Mouse (Mus musculus): ENCODE measurements at regions not wholly inside any gene's neighbourhood (a gene's known extent, or its start where the extent isn't known, plus 50 kb on each side); places are given as distances from the start of the nearest gene placed in this dataset.

GRCm38 (mm10) chr6:78821251-78821650 is 352.6 kb upstream of the Reg3g start:
- H3K4me1 ChIP-seq (ENCODE audit: control insufficient read depth in 1 of 2, insufficient read depth in 2 of 2, low read length in 2 of 2) = no peaks in the 10 kb centered on the region
- no peaks in the 10 kb centered on the region for H3K79me2 ChIP-seq (ENCODE audit: control insufficient read depth, insufficient read depth, low read length, poor library complexity)
- H3K27ac ChIP-seq (ENCODE audit: control insufficient read depth, low read depth, low read length) = no peak overlapping the region
- DNase-seq (ENCODE audit: low read depth, low spot score) = no peak
- no peak overlapping the region for H3K9ac ChIP-seq (ENCODE audit: control insufficient read depth, low read depth, low read length, poor library complexity, severe bottlenecking)
- no peaks in the 10 kb centered on the region for H3K36me3 ChIP-seq (ENCODE audit: control insufficient read depth in 1 of 2, insufficient read depth in 2 of 2, low read length in 2 of 2)
- no peaks in the 10 kb centered on the region for H3K9me3 ChIP-seq (replicated peaks; ENCODE audit: insufficient read depth, low read length)
- no peak overlapping the region for H3K4me3 ChIP-seq (ENCODE audit: control insufficient read depth in 1 of 2, insufficient read depth in 1 of 2, low read depth in 2 of 2, low read length in 2 of 2)
- H3K27me3 ChIP-seq (ENCODE audit: control insufficient read depth in 1 of 2, insufficient read depth in 2 of 2, low read length in 2 of 2) = no peaks in the 10 kb centered on the region
- TF ChIP-seq GABPA (IDR thresholded peaks at IDR 0.05; ENCODE audit: low read depth, low read length) = no peak
- no peak for TF ChIP-seq ZKSCAN1 (IDR thresholded peaks at IDR 0.05; ENCODE audit: low read depth, low read length)
- no peak for TF ChIP-seq USF2 (IDR thresholded peaks at IDR 0.05; ENCODE audit: borderline replicate concordance in 1 of 2, insufficient read depth in 1 of 2, low read depth in 1 of 2, low read length in 2 of 2)
- TF ChIP-seq UBTF (IDR thresholded peaks at IDR 0.05; ENCODE audit: borderline replicate concordance, insufficient read depth, low read depth, low read length) = no peak
- TF ChIP-seq RCOR1 (IDR thresholded peaks at IDR 0.05; ENCODE audit: low read depth, low read length) = no peak
- TF ChIP-seq BHLHE40 (IDR thresholded peaks at IDR 0.05; ENCODE audit: borderline replicate concordance, low read depth, low read length) = no peak
- TF ChIP-seq CHD1 (IDR thresholded peaks at IDR 0.05; ENCODE audit: low read depth, low read length) = no peak
- TF ChIP-seq USF1 (IDR thresholded peaks at IDR 0.05; ENCODE audit: low read depth, low read length) = no peak
- no peak for TF ChIP-seq POLR2AphosphoS5 (IDR thresholded peaks at IDR 0.05; ENCODE audit: borderline replicate concordance, low read depth, low read length)

- Histone ChIP-seq H3K27ac (ENCODE audit: control insufficient read depth, low read depth, low read length) (no peak overlapping the region), H3K4me1 (ENCODE audit: control insufficient read depth in 1 of 2, insufficient read depth in 2 of 2, low read length in 2 of 2) (no peaks in the 10 kb centered on the region), H3K27me3 (ENCODE audit: control insufficient read depth in 1 of 2, insufficient read depth in 2 of 2, low read length in 2 of 2) (no peaks in the 10 kb centered on the region), H3K9me3 (replicated peaks; ENCODE audit: insufficient read depth, low read length) (no peaks in the 10 kb centered on the region), H3K4me3 (ENCODE audit: control insufficient read depth in 1 of 2, insufficient read depth in 1 of 2, low read depth in 2 of 2, low read length in 2 of 2) (no peak overlapping the region), H3K9ac (ENCODE audit: control insufficient read depth, low read depth, low read length, poor library complexity, severe bottlenecking) (no peak overlapping the region), H3K36me3 (ENCODE audit: control insufficient read depth in 1 of 2, insufficient read depth in 2 of 2, low read length in 2 of 2) (no peaks in the 10 kb centered on the region), H3K79me2 (ENCODE audit: control insufficient read depth, insufficient read depth, low read length, poor library complexity) (no peaks in the 10 kb centered on the region)
- TF ChIP-seq MAX (IDR thresholded peaks at IDR 0.05; ENCODE audit: low read length) (no peak), TAL1 (IDR thresholded peaks at IDR 0.05; ENCODE audit: low read length) (no peak), TBP (IDR thresholded peaks at IDR 0.05; ENCODE audit: low read depth, low read length) (no peak), ZKSCAN1 (IDR thresholded peaks at IDR 0.05; ENCODE audit: low read depth, low read length) (no peak), GATA1 (IDR thresholded peaks at IDR 0.05; ENCODE audit: low read depth, low read length) (no peak), MAZ (IDR thresholded peaks at IDR 0.05; ENCODE audit: low read depth, low read length) (no peak), BHLHE40 (IDR thresholded peaks at IDR 0.05; ENCODE audit: borderline replicate concordance, low read depth, low read length) (no peak), RCOR1 (IDR thresholded peaks at IDR 0.05; ENCODE audit: low read depth, low read length) (no peak), HCFC1 (IDR thresholded peaks at IDR 0.05; ENCODE audit: low read depth, low read length) (no peak), NRF1 (IDR thresholded peaks at IDR 0.05; ENCODE audit: insufficient read depth, low read depth, low read length, poor library complexity, severe bottlenecking) (no peak), ZNF384 (IDR thresholded peaks at IDR 0.05; ENCODE audit: low read depth, low read length) (no peak), MXI1 (IDR thresholded peaks at IDR 0.05; ENCODE audit: low read depth, low read length) (no peak), JUND (IDR thresholded peaks at IDR 0.05; ENCODE audit: low read depth, low read length) (no peak), KAT2A (conservative IDR thresholded peaks at IDR 0.05; ENCODE audit: low read depth, low read length) (no peak), SIN3A (IDR thresholded peaks at IDR 0.05; ENCODE audit: low read length) (no peak), MYB (IDR thresholded peaks at IDR 0.05; ENCODE audit: low read depth, low read length) (no peak), POLR2AphosphoS5 (IDR thresholded peaks at IDR 0.05; ENCODE audit: borderline replicate concordance, low read depth, low read length) (no peak), CHD2 (IDR thresholded peaks at IDR 0.05; ENCODE audit: low read length) (no peak)
- no peak for DNase-seq (ENCODE audit: low read depth, low spot score)
These were observed 328.3 kb upstream of the Reg3g start for GRCm38 (mm10) chr6:78797013-78797412.

All from MEL (cell line).